Mouse (Mus musculus) limb, embryonic 14.5 days (tissue): ENCODE data around the gene Nagpa. TPM values are rescaled to one million over a fixed set of nuclear protein-coding genes. Genes with fewer than 3 reads are reported as not detected.

Experiments
- ATAC-seq: fragments of 200-750 bp; cut with Nextera tagmentation; 2 replicates; pipeline ENCODE4 v1.8.0; 2017; ENCODE audit warnings: low read depth, moderate number of reproducible peaks, moderate TSS enrichment; ENCODE audit not compliant: low FRiP score
- DNase-seq: peaks from one replicate; pipeline ENCODE4 v3.0.0-alpha.2; 2015; ENCODE audit warnings: low spot score
- H3K27ac ChIP-seq: fragments of 300-500 bp; sonication (generic); replicated peaks from 2 replicates; pipeline ENCODE4 v1.5.1; 2014; ENCODE audit warnings: low read depth, mild to moderate bottlenecking, low read length, moderate library complexity, mixed read lengths
- H3K27me3 ChIP-seq: fragments of 300-500 bp; sonication (generic); 2 replicates; pipeline ENCODE4 v1.6.1; 2014; ENCODE audit warnings: low read length, mixed read lengths; ENCODE audit not compliant: control insufficient read depth, insufficient read depth
- H3K36me3 ChIP-seq: fragments of 300-500 bp; sonication (generic); 2 replicates; pipeline ENCODE4 v1.6.1; 2014; ENCODE audit warnings: mild to moderate bottlenecking, low read length, moderate library complexity, mixed read lengths; ENCODE audit not compliant: control insufficient read depth, insufficient read depth
- H3K4me1 ChIP-seq: fragments of 300-500 bp; sonication (generic); 2 replicates; pipeline ENCODE4 v1.6.1; 2014; ENCODE audit warnings: antibody characterized with exemption, low read length, mixed read lengths; ENCODE audit not compliant: control insufficient read depth, insufficient read depth
- H3K4me2 ChIP-seq: fragments of 300-500 bp; sonication (generic); replicated peaks from 2 replicates; pipeline ENCODE4 v1.6.1; 2014; ENCODE audit warnings: low read depth, mild to moderate bottlenecking, low read length, moderate library complexity; ENCODE audit not compliant: severe bottlenecking
- H3K4me3 ChIP-seq: fragments of 300-500 bp; sonication (generic); replicated peaks from 2 replicates; pipeline ENCODE4 v1.5.1; 2014; ENCODE audit warnings: low read length
- H3K9ac ChIP-seq: fragments of 300-500 bp; sonication (generic); 2 replicates; pipeline ENCODE4 v1.6.1; 2014; ENCODE audit warnings: mild to moderate bottlenecking, low read depth, low read length, moderate library complexity; ENCODE audit not compliant: severe bottlenecking
- H3K9me3 ChIP-seq: fragments of 300-500 bp; sonication (generic); 2 replicates; pipeline ENCODE4 v1.6.1; 2016; ENCODE audit warnings: low read length; ENCODE audit not compliant: control insufficient read depth
- POLR2A ChIP-seq: fragments of 200-500 bp; IDR thresholded peaks from 2 replicates; pipeline ENCODE4 v1.8.0; 2012; ENCODE audit warnings: inconsistent platforms, mild to moderate bottlenecking, moderate library complexity, borderline replicate concordance; ENCODE audit not compliant: insufficient read depth, insufficient read length; ENCODE audit errors: extremely low read depth
- WGBS: fragments of 180-500 bp; shearing (Covaris S2); extraction: QIAGEN DNeasy Blood & Tissue Kit; methylation state at CpG from one replicate; pipeline ENCODE4 v1.1.7; 2014; 5-methylcytosine and 5-hydroxymethylcytosine counted together
- polyA plus RNA-seq, 2 experiments: library from polyadenylated mRNA; depleted of rRNA in 1 of 2; stranded (reverse) in 1 of 2; unstranded in 1 of 2; fragments of >200 nt; fragmentation: Nextera tagmentation in 1 of 2; extraction: Ambion mirVana in 1 of 2; gene quantifications; 2 replicates each; pipeline versions ENCODE4 v1.2.1 to v1.2.3; 2012 to 2014

Nagpa gene
- polyA plus RNA-seq, 2 experiments: 16.3 to 17.2 TPM

GRCm38 (mm10) chr16:5202681-5203080, 1.1 kb downstream of the Nagpa start:
- 12% methylated on average over 4 of the region's 4 CpGs for WGBS
- DNase-seq: peak; percentile 56
- TF ChIP-seq POLR2A: no peak

GRCm38 (mm10) chr16:5195080-5195479, 8.7 kb downstream of the Nagpa start:
- H3K4me2 ChIP-seq: no peak overlapping the region
- H3K4me1 ChIP-seq: no peaks in the 10 kb centered on the region
- H3K9ac ChIP-seq: no peak overlapping the region
- WGBS: 24% methylated on average over 6 of the region's 6 CpGs
- no peaks in the 10 kb centered on the region for H3K27me3 ChIP-seq
- DNase-seq (peak; percentile 53), ATAC-seq (no peak)
- no peak overlapping the region for H3K27ac ChIP-seq
- no peak for TF ChIP-seq POLR2A
- no peaks in the 10 kb centered on the region for H3K9me3 ChIP-seq
- H3K4me3 ChIP-seq: no peak overlapping the region
- H3K36me3 ChIP-seq: peaks cover 7% of the 10 kb centered on the region; the same call in 1 of the 2 replicates

More at GRCm38 (mm10) chr16:5202681-5203080, 1.1 kb downstream of the Nagpa start:
- H3K9me3 ChIP-seq: no peaks in the 10 kb centered on the region
- H3K4me2 ChIP-seq: peak overlapping the region; percentile 96
- H3K27ac ChIP-seq: no peak overlapping the region
- no peak overlapping the region for H3K9ac ChIP-seq
- H3K36me3 ChIP-seq: peaks cover 7% of the 10 kb centered on the region; the same call in 1 of the 2 replicates
- no peaks in the 10 kb centered on the region for H3K27me3 ChIP-seq
- H3K4me1 ChIP-seq: 0 out of 2 replicates have a peak, but pooled peaks cover 5% of the 10 kb centered on the region
- ATAC-seq: no peak
- peak overlapping the region; percentile 73; the same call in 1 of the 2 replicates for H3K4me3 ChIP-seq

- Histone ChIP-seq H3K36me3 (no peaks in the 10 kb centered on the region), H3K27ac (no peak overlapping the region)
- no peak for ATAC-seq
These were observed 17.6 kb downstream of the Nagpa start for GRCm38 (mm10) chr16:5186234-5186633.

GRCm38 (mm10) chr16:5185691-5186090, 18.1 kb downstream of the Nagpa start:
- H3K9ac ChIP-seq: no peak overlapping the region
- no peak overlapping the region for H3K4me3 ChIP-seq
- 67% methylated on average over 7 of the region's 7 CpGs for WGBS
- H3K4me1 ChIP-seq: no peaks in the 10 kb centered on the region
- ATAC-seq (no peak), DNase-seq (no peak)
- no peak overlapping the region for H3K4me2 ChIP-seq
- H3K9me3 ChIP-seq: no peaks in the 10 kb centered on the region
- no peak overlapping the region for H3K27ac ChIP-seq
- TF ChIP-seq POLR2A: no peak
- no peaks in the 10 kb centered on the region for H3K36me3 ChIP-seq
- H3K27me3 ChIP-seq: no peaks in the 10 kb centered on the region

More at GRCm38 (mm10) chr16:5186234-5186633, 17.6 kb downstream of the Nagpa start:
- no peak for DNase-seq
- Histone ChIP-seq H3K27me3 (no peaks in the 10 kb centered on the region), H3K4me3 (no peak overlapping the region), H3K4me2 (no peak overlapping the region), H3K9me3 (no peaks in the 10 kb centered on the region), H3K9ac (no peak overlapping the region), H3K4me1 (no peaks in the 10 kb centered on the region)
- 74% methylated on average over 7 of the region's 7 CpGs for WGBS
- no peak for TF ChIP-seq POLR2A

- Histone ChIP-seq H3K27me3 (no peaks in the 10 kb centered on the region), H3K36me3 (no peaks in the 10 kb centered on the region), H3K9ac (no peak overlapping the region), H3K9me3 (no peaks in the 10 kb centered on the region), H3K4me3 (no peak overlapping the region), H3K4me2 (no peak overlapping the region), H3K27ac (no peak overlapping the region), H3K4me1 (no peaks in the 10 kb centered on the region)
- ATAC-seq (no peak), DNase-seq (no peak)
- 78% methylated on average over 5 of the region's 5 CpGs for WGBS
- no peak for TF ChIP-seq POLR2A
These were observed 18.9 kb downstream of the Nagpa start for GRCm38 (mm10) chr16:5184956-5185355.

GRCm38 (mm10) chr16:5184101-5184500, 19.7 kb downstream of the Nagpa start:
- DNase-seq: no peak

More at GRCm38 (mm10) chr16:5184101-5184500, 19.7 kb downstream of the Nagpa start:
- Histone ChIP-seq H3K36me3 (no peaks in the 10 kb centered on the region), H3K9ac (no peak overlapping the region), H3K4me2 (no peak overlapping the region), H3K9me3 (no peaks in the 10 kb centered on the region), H3K4me3 (no peak overlapping the region), H3K27me3 (no peaks in the 10 kb centered on the region), H3K4me1 (no peaks in the 10 kb centered on the region), H3K27ac (no peak overlapping the region)
- TF ChIP-seq POLR2A: no peak
- ATAC-seq: no peak
- WGBS: 50% methylated on average over 8 of the region's 8 CpGs
